Mouse (Mus musculus) CH12.LX (cell line): ENCODE measurements around the gene B3glct. TPM values are rescaled to one million over a fixed set of nuclear protein-coding genes. Genes with fewer than 3 reads are reported as not detected.
A peak's percentile ranks its signal among the peaks of the same experiment; 100 is the strongest.

Experiments used
- DNase-seq: peaks from one replicate; pipeline ENCODE4 v3.0.0-alpha.2; 2013; ENCODE audit errors: extremely low read depth
- H3K27ac ChIP-seq: 2 replicates; pipeline ENCODE4 v1.5.1; 2012; ENCODE audit warnings: low read depth, mild to moderate bottlenecking, control low read depth, moderate library complexity; ENCODE audit not compliant: insufficient read depth
- H3K27me3 ChIP-seq: replicated peaks from 2 replicates; pipeline ENCODE3; 2012; ENCODE audit warnings: inconsistent platforms
- H3K36me3 ChIP-seq, 2 experiments: replicated peaks in 1 of 2; 2 replicates each; pipeline versions ENCODE3 to v1.6.1; 2012; ENCODE audit warnings: inconsistent platforms in 1 of 2, low read length in 1 of 2, mild to moderate bottlenecking in 1 of 2, mixed read lengths in 1 of 2, moderate library complexity in 1 of 2; ENCODE audit not compliant: control insufficient read depth in 1 of 2, insufficient read depth in 1 of 2
- H3K4me1 ChIP-seq, 2 experiments: 2 replicates each; pipeline ENCODE4 v1.6.1; 2012; ENCODE audit warnings: inconsistent platforms in 1 of 2, moderate library complexity in 1 of 2; ENCODE audit not compliant: insufficient read depth in 2 of 2, control insufficient read depth in 1 of 2
- H3K4me2 ChIP-seq: 2 replicates; pipeline ENCODE4 v1.6.1; 2012; ENCODE audit warnings: low read depth, mild to moderate bottlenecking, control low read depth; ENCODE audit not compliant: poor library complexity, insufficient read depth, severe bottlenecking
- H3K4me3 ChIP-seq, 3 experiments: fragments of 150-350 bp in 1 of 3; sonication (generic) in 1 of 3; replicated peaks in 1 of 3; 2 replicates each; pipeline versions ENCODE3 to v1.5.1; 2011 to 2012; ENCODE audit warnings: low read depth in 2 of 3, low read length in 2 of 3, mild to moderate bottlenecking in 2 of 3, moderate library complexity in 2 of 3, control low read depth in 1 of 3, improper control_type of control experiment in 1 of 3, inconsistent platforms in 1 of 3, mixed read lengths in 1 of 3; ENCODE audit not compliant: poor library complexity in 1 of 3
- H3K79me2 ChIP-seq: replicated peaks from 2 replicates; pipeline ENCODE4 v1.6.1; 2012; ENCODE audit warnings: mild to moderate bottlenecking, moderate library complexity; ENCODE audit not compliant: control insufficient read depth, poor library complexity, insufficient read depth, severe bottlenecking; ENCODE audit errors: extremely low read depth
- H3K9ac ChIP-seq: 2 replicates; pipeline ENCODE4 v1.6.1; 2012; ENCODE audit warnings: low read depth, mild to moderate bottlenecking, control low read depth, moderate library complexity; ENCODE audit not compliant: insufficient read depth
- H3K9me3 ChIP-seq: replicated peaks from 2 replicates; pipeline ENCODE3; 2012; ENCODE audit warnings: low read length, inconsistent platforms, mixed read lengths
- CHD2 ChIP-seq: IDR thresholded peaks from 2 replicates; pipeline ENCODE4 v1.6.1; 2011; ENCODE audit warnings: low read length, improper control_type of control experiment
- CTCF ChIP-seq, 2 experiments: IDR thresholded peaks in 1 of 2; conservative IDR thresholded peaks in 1 of 2; 2 replicates each; pipeline ENCODE4 v1.5.1; 2011 to 2012; ENCODE audit warnings: low read depth in 2 of 2, low read length in 2 of 2, improper control_type of control experiment in 1 of 2, inconsistent platforms in 1 of 2, mild to moderate bottlenecking in 1 of 2, moderate library complexity in 1 of 2
- E2F4 ChIP-seq: IDR thresholded peaks from 2 replicates; pipeline ENCODE4 v1.6.1; 2011; ENCODE audit warnings: low read depth, low read length, improper control_type of control experiment; ENCODE audit not compliant: insufficient replicate concordance
- ELF1 ChIP-seq: IDR thresholded peaks from 2 replicates; pipeline ENCODE4 v1.6.1; 2014; ENCODE audit warnings: low read depth, mild to moderate bottlenecking, inconsistent platforms, low read length, improper control_type of control experiment
- EP300 ChIP-seq: IDR thresholded peaks from 2 replicates; pipeline ENCODE4 v1.6.1; 2011; ENCODE audit warnings: low read length, improper control_type of control experiment
- ETS1 ChIP-seq: conservative IDR thresholded peaks from 2 replicates; pipeline ENCODE4 v1.6.1; 2012; ENCODE audit warnings: low read depth, mild to moderate bottlenecking, inconsistent platforms, low read length, improper control_type of control experiment, moderate library complexity
- GABPA ChIP-seq: IDR thresholded peaks from 2 replicates; pipeline ENCODE4 v1.6.1; 2012; ENCODE audit warnings: low read depth, low read length, improper control_type of control experiment, inconsistent platforms; ENCODE audit not compliant: insufficient replicate concordance
- IRF4 ChIP-seq: IDR thresholded peaks from 2 replicates; pipeline ENCODE4 v1.6.1; 2014; ENCODE audit warnings: low read depth, mild to moderate bottlenecking, inconsistent platforms, low read length, improper control_type of control experiment
- JUN ChIP-seq: IDR thresholded peaks from 2 replicates; pipeline ENCODE4 v1.6.1; 2011; ENCODE audit warnings: low read depth, mild to moderate bottlenecking, low read length, improper control_type of control experiment, moderate library complexity; ENCODE audit not compliant: insufficient read depth
- JUND ChIP-seq: conservative IDR thresholded peaks from 2 replicates; pipeline ENCODE4 v1.6.1; 2011; ENCODE audit warnings: low read depth, low read length, improper control_type of control experiment
- MAFK ChIP-seq: IDR thresholded peaks from 2 replicates; pipeline ENCODE4 v1.6.1; 2011; ENCODE audit warnings: low read length, improper control_type of control experiment; ENCODE audit not compliant: insufficient replicate concordance
- MAX ChIP-seq: IDR thresholded peaks from 2 replicates; pipeline ENCODE4 v1.6.1; 2011; ENCODE audit warnings: low read length, improper control_type of control experiment
- NRF1 ChIP-seq: IDR thresholded peaks from 2 replicates; pipeline ENCODE4 v1.6.1; 2014; ENCODE audit warnings: low read depth, mild to moderate bottlenecking, inconsistent platforms, low read length, improper control_type of control experiment, moderate library complexity
- POLR2A ChIP-seq: IDR thresholded peaks from 2 replicates; pipeline ENCODE4 v1.6.1; 2011; ENCODE audit warnings: low read depth, mild to moderate bottlenecking, improper control_type of control experiment, low read length
- RAD21 ChIP-seq: IDR thresholded peaks from 2 replicates; pipeline ENCODE4 v1.6.1; 2011; ENCODE audit warnings: low read depth, mild to moderate bottlenecking, low read length, improper control_type of control experiment, moderate library complexity
- ZMIZ1 ChIP-seq: IDR thresholded peaks from 2 replicates; pipeline ENCODE4 v1.6.1; 2012; ENCODE audit warnings: low read depth, mild to moderate bottlenecking, inconsistent platforms, low read length, improper control_type of control experiment
- dilution Hi-C: fragments of 300-500 bp; cut with MboI; formaldehyde crosslinking; loops from 2 replicates; pipeline ENCODE4 v1.14.3; 2020; ENCODE audit warnings: low sequenced_read_pairs; ENCODE audit not compliant: extremely low pct_unique_long_range_greater_than_20kb, extremely low pct_ligation_motif_present
- in situ Hi-C: fragments of 300-500 bp; cut with MboI; formaldehyde crosslinking; loops from 3 replicates; pipeline ENCODE4 v1.14.3; 2019; ENCODE audit warnings: low sequenced_read_pairs, low pct_ligation_motif_present, low pct_unique_long_range_greater_than_20kb, mixed read lengths
- polyA plus RNA-seq: library from polyadenylated mRNA; unstranded; fragments of >175 nt; gene quantifications from 2 replicates; pipeline ENCODE4 v1.2.1, GENCODE M21; 2012; ENCODE audit warnings: low read depth; ENCODE audit not compliant: insufficient read length
- total RNA-seq, 2 experiments: library from RNA; depleted of rRNA; stranded (reverse); fragments of 300-350 nt in 1 of 2; fragments of >200 nt in 1 of 2; gene quantifications; 2 replicates each; pipeline ENCODE4 v1.2.3; 2012 to 2014

The B3glct gene
- total and polyA plus RNA-seq, 3 experiments, result 0.38 to 2.1 (median 1.3) TPM

- Histone ChIP-seq H3K36me3 (no peaks in the 10 kb centered on the region), H3K27me3 (no peaks in the 10 kb centered on the region), H3K4me2 (no peak overlapping the region)
- in situ Hi-C loops, result no loop called here
- no peak for TF ChIP-seq CTCF (conservative IDR thresholded peaks at IDR 0.05 in 1 of 2, IDR thresholded peaks at IDR 0.05 in 1 of 2; ENCODE audit: low read depth in 2 of 2, low read length in 2 of 2)
- TF ChIP-seq, all 38 proteins: peak for 0
- peaks cover 44% of the 10 kb centered on the region for H3K9me3 ChIP-seq
- no peak overlapping the region for H3K9ac ChIP-seq
- no peaks in the 10 kb centered on the region for H3K79me2 ChIP-seq
- DNase-seq, result no peak
- H3K4me1 ChIP-seq, result no peaks in the 10 kb centered on the region
- dilution Hi-C loops, result no loop called here
- no peak overlapping the region for H3K27ac ChIP-seq
- no peak overlapping the region for H3K4me3 ChIP-seq
These were observed 24.7 kb downstream of the B3glct start for GRCm38 (mm10) chr5:149702770-149703169.

- H3K27me3 ChIP-seq, result no peaks in the 10 kb centered on the region
- H3K79me2 ChIP-seq, result no peaks in the 10 kb centered on the region
- H3K9me3 ChIP-seq, result peaks cover 39% of the 10 kb centered on the region
- no peaks in the 10 kb centered on the region for H3K36me3 ChIP-seq
- in situ Hi-C loops, result no loop called here
- no peak overlapping the region for H3K9ac ChIP-seq
- no peak for DNase-seq
- TF ChIP-seq IRF4 (no peak), ETS1 (no peak), GABPA (no peak), CHD2 (no peak), JUND (no peak), ZMIZ1 (no peak), MAX (no peak), POLR2A (no peak), ELF1 (no peak), JUN (no peak), MAFK (no peak), NRF1 (no peak), EP300 (no peak)
- TF ChIP-seq, all 38 proteins: peak for 0
- Histone ChIP-seq H3K4me1 (no peaks in the 10 kb centered on the region), H3K27ac (no peak overlapping the region), H3K4me2 (no peak overlapping the region), H3K4me3 (no peak overlapping the region)
- dilution Hi-C loops, result no loop called here
These were observed 33.5 kb downstream of the B3glct start for GRCm38 (mm10) chr5:149711545-149711944.

GRCm38 (mm10) chr5:149713170-149713774 is 35.2 kb downstream of the B3glct start:
- Histone ChIP-seq H3K9ac (no peak overlapping the region), H3K27me3 (no peaks in the 10 kb centered on the region), H3K27ac (no peak overlapping the region), H3K4me2 (no peak overlapping the region), H3K4me1 (no peaks in the 10 kb centered on the region), H3K79me2 (no peaks in the 10 kb centered on the region), H3K9me3 (peaks cover 33% of the 10 kb centered on the region), H3K4me3 (no peak overlapping the region), H3K36me3 (no peaks in the 10 kb centered on the region)
- dilution Hi-C loops, result no loop called here
- no peak for TF ChIP-seq IRF4
- no peak for TF ChIP-seq E2F4
- peak; percentile 9 for TF ChIP-seq RAD21
- no peak for TF ChIP-seq MAFK
- no peak for TF ChIP-seq MAX
- peak; percentile 25 to 30; a peak in 2 of 4 replicates for TF ChIP-seq CTCF (conservative IDR thresholded peaks at IDR 0.05 in 1 of 2, IDR thresholded peaks at IDR 0.05 in 1 of 2; ENCODE audit: low read depth in 2 of 2, low read length in 2 of 2)
- DNase-seq, result peak; percentile 33
- in situ Hi-C loops, result no loop called here
